Mouse (Mus musculus) brain, adult 10 weeks (tissue): Measurements from ENCODE around the gene Olfr935. TPM values are rescaled to one million over a fixed set of nuclear protein-coding genes. Genes with fewer than 3 reads are reported as not detected.

Experiments
- polyA plus RNA-seq: library from polyadenylated mRNA; stranded (reverse); fragments of 350-450 nt; fragmentation: Illumina TruSeq; extraction: RNeasy Lipid Tissue Mini Kit (QIAGEN cat#74804); gene quantifications from one replicate; pipeline ENCODE4 v1.2.3, GENCODE M21; 2015; ENCODE audit warnings: low read depth, low replicate concordance

Olfr935 gene
- not detected for polyA plus RNA-seq

GRCm38 (mm10) chr9:38999583-38999982 lies at the start of gene Olfr935:
Gene Olfr935, minus strand, starts transcription at chr9:38999683.

GRCm38 (mm10) chr9:39023277-39023676 lies 23.8 kb upstream of the Olfr935 start, which contains the start of gene Olfr146:
Gene Olfr146, minus strand, starts transcription at chr9:39023377.

GRCm38 (mm10) chr9:38988215-38988614 lies 11.3 kb downstream of the Olfr935 start, which contains the start of gene Olfr934:
Gene Olfr934, minus strand, starts transcription at chr9:38988315.

GRCm38 (mm10) chr9:38972013-38972412 lies 27.5 kb downstream of the Olfr935 start, which contains the start of gene Olfr933:
Gene Olfr933, plus strand, starts transcription at chr9:38972313.

Other genes starting within 250 kb of the Olfr935 start
- 0.09 TPM for gene Olfr920, start 247.4 kb downstream of the Olfr935 start, polyA plus RNA-seq
- not detected for gene Olfr921, start 226.6 kb downstream of the Olfr935 start, polyA plus RNA-seq
- not detected for gene Olfr922, start 185.1 kb downstream of the Olfr935 start, polyA plus RNA-seq
- gene Olfr923, start 173.1 kb downstream of the Olfr935 start, polyA plus RNA-seq = not detected
- not detected for gene Olfr924, start 155.2 kb downstream of the Olfr935 start, polyA plus RNA-seq
- not detected for gene Olfr26, start 144.6 kb downstream of the Olfr935 start, polyA plus RNA-seq
- not detected for gene Olfr926, start 122.6 kb downstream of the Olfr935 start, polyA plus RNA-seq
- not detected for gene Olfr930, start 69.9 kb downstream of the Olfr935 start, polyA plus RNA-seq
- not detected for gene Olfr933, start 27.4 kb downstream of the Olfr935 start, polyA plus RNA-seq
- gene Olfr934, start 11.4 kb downstream of the Olfr935 start, polyA plus RNA-seq = not detected
- not detected for gene Olfr146, start 23.7 kb upstream of the Olfr935 start, polyA plus RNA-seq
- gene Olfr937, start 65.3 kb upstream of the Olfr935 start, polyA plus RNA-seq = not detected
- not detected for gene Olfr938, start 79.2 kb upstream of the Olfr935 start, polyA plus RNA-seq
- gene Olfr27, start 128.4 kb upstream of the Olfr935 start, polyA plus RNA-seq = not detected
- not detected for gene Olfr943, start 166.6 kb upstream of the Olfr935 start, polyA plus RNA-seq
- not detected for gene Olfr944, start 202.2 kb upstream of the Olfr935 start, polyA plus RNA-seq